Mouse (Mus musculus): Measurements from ENCODE around the gene Cys1. TPM values are rescaled to one million over a fixed set of nuclear protein-coding genes. Genes with fewer than 3 reads are reported as not detected.
"Not testable (repeated sequence)": the region's sequence is repeated elsewhere in the genome, so short reads cannot be mapped to it uniquely, and the experiment has no call there.

Gene Cys1
- polyA plus RNA-seq, 1 experiment from 2014 or later, result 0.31 TPM

DNA sequence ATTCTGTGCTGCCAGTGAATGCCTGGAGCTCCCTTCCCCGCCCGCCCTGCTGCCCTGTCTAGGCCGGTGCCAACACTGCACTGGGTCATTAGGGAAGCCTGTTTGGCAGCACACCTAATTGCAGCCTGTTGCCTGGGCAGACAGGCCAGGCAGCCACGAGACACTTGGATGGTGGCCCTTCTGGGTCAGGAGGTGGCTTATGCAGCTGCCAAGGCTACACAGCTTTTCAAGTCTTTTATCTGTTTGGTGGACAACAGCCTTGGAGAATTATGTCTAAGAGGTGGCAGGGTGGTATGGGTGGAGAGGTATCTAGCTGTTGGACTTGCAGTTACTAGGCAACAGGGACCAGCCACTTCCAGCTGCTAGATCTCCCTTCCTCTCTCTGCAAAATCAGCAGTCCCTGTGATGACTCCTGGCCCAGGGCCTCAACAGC is 39.2 kb downstream of the Cys1 start:
- ATAC-seq, result no peak
- no peak overlapping the region for H3K4me2 ChIP-seq (ENCODE audit: low read depth, low read length)
- no peaks in the 10 kb centered on the region for H3K9me3 ChIP-seq (ENCODE audit: low read length)
- H3K4me3 ChIP-seq (ENCODE audit: low read depth, low read length), result no peak overlapping the region
- H3K4me1 ChIP-seq (ENCODE audit: insufficient read depth), result peaks cover 37% of the 10 kb centered on the region
- DNase-seq, result no peak
- H3K27ac ChIP-seq (ENCODE audit: low read depth), result no peak overlapping the region
- TF ChIP-seq EP300 (IDR thresholded peaks at IDR 0.05; ENCODE audit: low read depth) (no peak), CTCF (IDR thresholded peaks at IDR 0.05; ENCODE audit: low read depth) (no peak)
- no peak overlapping the region for H3K9ac ChIP-seq (replicated peaks)
- 70% methylated on average over 4 of the region's 4 CpGs for WGBS (ENCODE audit: insufficient replicate concordance)
- no peaks in the 10 kb centered on the region for H3K27me3 ChIP-seq (ENCODE audit: insufficient read depth, low read length)
- no peaks in the 10 kb centered on the region for H3K36me3 ChIP-seq (replicated peaks; ENCODE audit: insufficient read depth, low read length)

- H3K4me1 ChIP-seq (ENCODE audit: insufficient read depth), result peaks cover 26% of the 10 kb centered on the region
- 93% methylated on average over 10 of the region's 10 CpGs for WGBS (ENCODE audit: insufficient replicate concordance)
- H3K36me3 ChIP-seq (replicated peaks; ENCODE audit: insufficient read depth, low read length); H3K4me3 ChIP-seq (ENCODE audit: low read depth, low read length); H3K9ac ChIP-seq (replicated peaks); H3K27ac ChIP-seq (ENCODE audit: low read depth); H3K9me3 ChIP-seq (ENCODE audit: low read length); H3K4me2 ChIP-seq (ENCODE audit: low read depth, low read length); H3K27me3 ChIP-seq (ENCODE audit: insufficient read depth, low read length); DNase-seq; ATAC-seq: not testable (repeated sequence)
Observed at GRCm38 (mm10) chr12:24638787-24639186, 42.8 kb downstream of the Cys1 start.

DNA sequence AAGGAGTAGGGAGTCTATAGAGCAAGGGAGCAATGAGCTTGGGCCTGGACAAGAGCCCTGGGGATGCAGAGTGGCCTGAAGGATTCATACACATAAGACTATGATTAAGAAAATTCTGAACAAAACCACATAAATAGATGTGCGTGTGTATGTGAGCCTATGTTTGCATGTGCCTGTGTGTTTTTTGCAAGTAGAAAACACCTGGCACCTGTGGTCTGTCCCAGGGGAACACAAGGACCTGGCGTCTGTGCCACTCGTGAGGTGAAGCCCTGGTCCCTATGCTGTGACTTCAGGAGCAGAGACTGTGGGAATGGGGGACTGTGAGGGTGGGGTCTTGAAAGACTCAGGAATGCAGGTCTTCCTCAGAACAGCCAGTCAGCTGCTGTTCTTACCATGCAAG is 47.0 kb downstream of the Cys1 start:
- Histone ChIP-seq H3K36me3 (replicated peaks; ENCODE audit: insufficient read depth, low read length) (no peaks in the 10 kb centered on the region), H3K9ac (replicated peaks) (no peak overlapping the region), H3K4me1 (ENCODE audit: insufficient read depth) (peaks cover 30% of the 10 kb centered on the region), H3K27ac (ENCODE audit: low read depth) (peak overlapping the region; percentile 75; the same call in 1 of the 2 replicates), H3K4me2 (ENCODE audit: low read depth, low read length) (no peak overlapping the region), H3K27me3 (ENCODE audit: insufficient read depth, low read length) (no peaks in the 10 kb centered on the region), H3K4me3 (ENCODE audit: low read depth, low read length) (no peak overlapping the region), H3K9me3 (ENCODE audit: low read length) (no peaks in the 10 kb centered on the region)
- 76% methylated on average over 3 of the region's 3 CpGs for WGBS (ENCODE audit: insufficient replicate concordance)
- ATAC-seq (no peak), DNase-seq (no peak)
- TF ChIP-seq EP300 (IDR thresholded peaks at IDR 0.05; ENCODE audit: low read depth) (no peak), CTCF (IDR thresholded peaks at IDR 0.05; ENCODE audit: low read depth) (no peak)

- no peaks in the 10 kb centered on the region for H3K9me3 ChIP-seq (ENCODE audit: low read length)
- H3K27me3 ChIP-seq (ENCODE audit: insufficient read depth, low read length), result no peaks in the 10 kb centered on the region
- DNase-seq (no peak), ATAC-seq (peak; percentile 54)
- no peak overlapping the region for H3K4me2 ChIP-seq (ENCODE audit: low read depth, low read length)
- H3K36me3 ChIP-seq (replicated peaks; ENCODE audit: insufficient read depth, low read length), result no peaks in the 10 kb centered on the region
- WGBS (ENCODE audit: insufficient replicate concordance), result 57% methylated on average over 4 of the region's 4 CpGs
- no peak overlapping the region for H3K4me3 ChIP-seq (ENCODE audit: low read depth, low read length)
- peaks cover 29% of the 10 kb centered on the region for H3K4me1 ChIP-seq (ENCODE audit: insufficient read depth)
- no peak overlapping the region for H3K9ac ChIP-seq (replicated peaks)
- H3K27ac ChIP-seq (ENCODE audit: low read depth), result peak overlapping the region; percentile 75
- TF ChIP-seq CTCF (IDR thresholded peaks at IDR 0.05; ENCODE audit: low read depth), result no peak
- TF ChIP-seq EP300 (IDR thresholded peaks at IDR 0.05; ENCODE audit: low read depth), result no peak
Observed at GRCm38 (mm10) chr12:24634212-24634611, 47.4 kb downstream of the Cys1 start.

- no peaks in the 10 kb centered on the region for H3K36me3 ChIP-seq (replicated peaks; ENCODE audit: insufficient read depth, low read length)
- peak overlapping the region; percentile 75 for H3K27ac ChIP-seq (ENCODE audit: low read depth)
- no peak overlapping the region for H3K4me2 ChIP-seq (ENCODE audit: low read depth, low read length)
- DNase-seq (peak; percentile 45), ATAC-seq (peak; percentile 83)
- 33% methylated on average over 1 of the region's 1 CpGs for WGBS (ENCODE audit: insufficient replicate concordance)
- peaks cover 27% of the 10 kb centered on the region for H3K4me1 ChIP-seq (ENCODE audit: insufficient read depth)
- no peak for TF ChIP-seq EP300 (IDR thresholded peaks at IDR 0.05; ENCODE audit: low read depth)
- H3K27me3 ChIP-seq (ENCODE audit: insufficient read depth, low read length), result no peaks in the 10 kb centered on the region
- H3K9me3 ChIP-seq (ENCODE audit: low read length), result no peaks in the 10 kb centered on the region
- no peak overlapping the region for H3K9ac ChIP-seq (replicated peaks)
- no peak overlapping the region for H3K4me3 ChIP-seq (ENCODE audit: low read depth, low read length)
Observed at GRCm38 (mm10) chr12:24633753-24634191, 47.8 kb downstream of the Cys1 start.

- H3K27ac ChIP-seq (ENCODE audit: low read depth), result no peak overlapping the region
- DNase-seq, result no peak
- WGBS (ENCODE audit: insufficient replicate concordance), result 70% methylated on average over 4 of the region's 4 CpGs
- no peaks in the 10 kb centered on the region for H3K27me3 ChIP-seq (ENCODE audit: insufficient read depth, low read length)
- ATAC-seq, result no peak
- TF ChIP-seq CTCF (IDR thresholded peaks at IDR 0.05; ENCODE audit: low read depth) (no peak), EP300 (IDR thresholded peaks at IDR 0.05; ENCODE audit: low read depth) (no peak)
- no peaks in the 10 kb centered on the region for H3K36me3 ChIP-seq (replicated peaks; ENCODE audit: insufficient read depth, low read length)
- no peak overlapping the region for H3K4me2 ChIP-seq (ENCODE audit: low read depth, low read length)
- H3K4me1 ChIP-seq (ENCODE audit: insufficient read depth), result peaks cover 31% of the 10 kb centered on the region
- no peaks in the 10 kb centered on the region for H3K9me3 ChIP-seq (ENCODE audit: low read length)
- H3K4me3 ChIP-seq (ENCODE audit: low read depth, low read length), result no peak overlapping the region
- no peak overlapping the region for H3K9ac ChIP-seq (replicated peaks)
Observed at GRCm38 (mm10) chr12:24632404-24632803, 49.2 kb downstream of the Cys1 start.

- no peak for TF ChIP-seq EP300 (IDR thresholded peaks at IDR 0.05; ENCODE audit: low read depth)
- TF ChIP-seq CTCF (IDR thresholded peaks at IDR 0.05; ENCODE audit: low read depth), result peak; percentile 73
- 71% methylated on average over 1 of the region's 1 CpGs for WGBS (ENCODE audit: insufficient replicate concordance)
Observed at GRCm38 (mm10) chr12:24630220-24630619, 51.4 kb downstream of the Cys1 start.

More at GRCm38 (mm10) chr12:24630220-24630619, 51.4 kb downstream of the Cys1 start:
- Histone ChIP-seq H3K36me3 (replicated peaks; ENCODE audit: insufficient read depth, low read length) (no peaks in the 10 kb centered on the region), H3K4me2 (ENCODE audit: low read depth, low read length) (no peak overlapping the region), H3K4me1 (ENCODE audit: insufficient read depth) (peaks cover 36% of the 10 kb centered on the region), H3K9me3 (ENCODE audit: low read length) (no peaks in the 10 kb centered on the region), H3K9ac (replicated peaks) (no peak overlapping the region), H3K27ac (ENCODE audit: low read depth) (no peak overlapping the region), H3K27me3 (ENCODE audit: insufficient read depth, low read length) (no peaks in the 10 kb centered on the region), H3K4me3 (ENCODE audit: low read depth, low read length) (no peak overlapping the region)
- ATAC-seq (peak; percentile 56), DNase-seq (peak; percentile 51)

All from liver, postnatal 0 days (tissue).